Mouse (Mus musculus) CD4-positive naive resting alpha-beta T cell, adult 57 days (primary cell): Measurements from ENCODE around the gene Tnfaip8l2. TPM values are rescaled to one million over a fixed set of nuclear protein-coding genes. Genes with fewer than 3 reads are reported as not detected.

ENCODE experiments used
- total RNA-seq: library from RNA; stranded (reverse); gene quantifications from one replicate; pipeline ENCODE4 v1.2.4, GENCODE M21; 2023

The Tnfaip8l2 gene
- 102 TPM for total RNA-seq

GRCm38 (mm10) chr3:95141952-95142616 lies at the start of gene Tnfaip8l2:
TSS of gene Tnfaip8l2 (minus strand) at chr3:95142360.

GRCm38 (mm10) chr3:95159987-95160963 lies 18.1 kb upstream of the Tnfaip8l2 start, which contains the start of gene Sema6c:
TSS of gene Sema6c (plus strand) at chr3:95160457.

GRCm38 (mm10) chr3:95133680-95134101 lies 8.5 kb downstream of the Tnfaip8l2 start, which contains the start of the genes Scnm1 and Lysmd1:
TSS of gene Scnm1 (minus strand) at chr3:95134011.
TSS of gene Lysmd1 (plus strand) at chr3:95134088.

GRCm38 (mm10) chr3:95124246-95124645 lies 17.9 kb downstream of the Tnfaip8l2 start, which contains the start of gene Tmod4:
TSS of gene Tmod4 (plus strand) at chr3:95124476.

GRCm38 (mm10) chr3:95110911-95111726 lies 31.0 kb downstream of the Tnfaip8l2 start, which contains the start of gene Vps72:
TSS of gene Vps72 (plus strand) at chr3:95111022.

GRCm38 (mm10) chr3:95106338-95107117 lies 35.6 kb downstream of the Tnfaip8l2 start, which contains the start of gene Pip5k1a:
TSS of gene Pip5k1a (minus strand) at chr3:95106930.

Other genes with a start within 250 kb of the Tnfaip8l2 start
- 1.6 TPM for gene Selenbp1, start 209.3 kb downstream of the Tnfaip8l2 start, total RNA-seq
- 30.4 TPM for gene Rfx5, start 188.3 kb downstream of the Tnfaip8l2 start, total RNA-seq
- gene Pi4kb, start 167.6 kb downstream of the Tnfaip8l2 start, total RNA-seq = 50.0 TPM
- 67.3 TPM for gene Zfp687, start 126.9 kb downstream of the Tnfaip8l2 start, total RNA-seq
- 130 TPM for gene Psmd4, start 99.7 kb downstream of the Tnfaip8l2 start, total RNA-seq
- gene Pip5k1a, start 35.4 kb downstream of the Tnfaip8l2 start, total RNA-seq = 43.9 TPM
- gene Vps72, start 31.3 kb downstream of the Tnfaip8l2 start, total RNA-seq = 46.8 TPM
- 1.7 TPM for gene Tmod4, start 17.9 kb downstream of the Tnfaip8l2 start, total RNA-seq
- gene Scnm1, start 8.3 kb downstream of the Tnfaip8l2 start, total RNA-seq = 91.4 TPM
- 6.5 TPM for gene Lysmd1, start 8.3 kb downstream of the Tnfaip8l2 start, total RNA-seq
- gene Sema6c, start 18.1 kb upstream of the Tnfaip8l2 start, total RNA-seq = 2.5 TPM
- 67.0 TPM for gene Gabpb2, start 75.6 kb upstream of the Tnfaip8l2 start, total RNA-seq
- 244 TPM for gene Cdc42se1, start 86.4 kb upstream of the Tnfaip8l2 start, total RNA-seq
- gene Mllt11, start 89.8 kb upstream of the Tnfaip8l2 start, total RNA-seq = 7.0 TPM
- gene Gm128, start 99.2 kb upstream of the Tnfaip8l2 start, total RNA-seq = not detected
- not detected for gene Bnipl, start 108.8 kb upstream of the Tnfaip8l2 start, total RNA-seq
- gene Mindy1, start 139.0 kb upstream of the Tnfaip8l2 start, total RNA-seq = 20.9 TPM
- gene Prune1, start 139.7 kb upstream of the Tnfaip8l2 start, total RNA-seq = 8.8 TPM
- gene Anxa9, start 164.8 kb upstream of the Tnfaip8l2 start, total RNA-seq = 0.71 TPM
- 106 TPM for gene Cers2, start 172.4 kb upstream of the Tnfaip8l2 start, total RNA-seq
- 33.3 TPM for gene Setdb1, start 214.8 kb upstream of the Tnfaip8l2 start, total RNA-seq